Mouse (Mus musculus): ENCODE data around the gene Ppcs. TPM values are rescaled to one million over a fixed set of nuclear protein-coding genes. Genes with fewer than 3 reads are reported as not detected.

The Ppcs gene
- polyA plus RNA-seq, 1 experiment from 2014 or later, result 49.0 TPM

GRCm38 (mm10) chr4:119453128-119453527 lies 30.9 kb upstream of the Ppcs start:
- WGBS, result 70% methylated on average over 5 of the region's 5 CpGs
- H3K27me3 ChIP-seq (ENCODE audit: insufficient read depth, low read length), result no peaks in the 10 kb centered on the region
- no peak overlapping the region for H3K4me2 ChIP-seq (replicated peaks; ENCODE audit: low read depth, low read length)
- no peak overlapping the region for H3K27ac ChIP-seq (ENCODE audit: low read length)
- H3K9me3 ChIP-seq (ENCODE audit: low read length), result 0 out of 2 replicates have a peak, but pooled peaks cover 3% of the 10 kb centered on the region
- H3K36me3 ChIP-seq (ENCODE audit: insufficient read depth, low read length), result no peaks in the 10 kb centered on the region
- H3K9ac ChIP-seq (replicated peaks; ENCODE audit: low read length), result no peak overlapping the region
- no peak for ATAC-seq (ENCODE audit: low FRiP score, low TSS enrichment)
- H3K4me1 ChIP-seq (ENCODE audit: insufficient read depth, low read length), result 0 out of 2 replicates have a peak, but pooled peaks cover 3% of the 10 kb centered on the region
- no peak overlapping the region for H3K4me3 ChIP-seq (ENCODE audit: low read length)

GRCm38 (mm10) chr4:119450436-119450835 lies 28.2 kb upstream of the Ppcs start:
- Histone ChIP-seq H3K9ac (replicated peaks; ENCODE audit: low read length) (no peak overlapping the region), H3K27me3 (ENCODE audit: insufficient read depth, low read length) (no peaks in the 10 kb centered on the region), H3K27ac (ENCODE audit: low read length) (no peak overlapping the region), H3K9me3 (ENCODE audit: low read length) (0 out of 2 replicates have a peak, but pooled peaks cover 2% of the 10 kb centered on the region), H3K4me2 (replicated peaks; ENCODE audit: low read depth, low read length) (no peak overlapping the region), H3K36me3 (ENCODE audit: insufficient read depth, low read length) (no peaks in the 10 kb centered on the region), H3K4me1 (ENCODE audit: insufficient read depth, low read length) (0 out of 2 replicates have a peak, but pooled peaks cover 3% of the 10 kb centered on the region), H3K4me3 (ENCODE audit: low read length) (no peak overlapping the region)
- 53% methylated on average over 7 of the region's 7 CpGs for WGBS
- no peak for ATAC-seq (ENCODE audit: low FRiP score, low TSS enrichment)

- no peak overlapping the region for H3K4me2 ChIP-seq (replicated peaks; ENCODE audit: low read depth, low read length)
- WGBS, result 76% methylated on average over 3 of the region's 3 CpGs
- H3K27me3 ChIP-seq (ENCODE audit: insufficient read depth, low read length), result no peaks in the 10 kb centered on the region
- no peak overlapping the region for H3K4me3 ChIP-seq (ENCODE audit: low read length)
- no peak overlapping the region for H3K9ac ChIP-seq (replicated peaks; ENCODE audit: low read length)
- H3K4me1 ChIP-seq (ENCODE audit: insufficient read depth, low read length), result no peaks in the 10 kb centered on the region
- no peaks in the 10 kb centered on the region for H3K9me3 ChIP-seq (ENCODE audit: low read length)
- H3K36me3 ChIP-seq (ENCODE audit: insufficient read depth, low read length), result no peaks in the 10 kb centered on the region
- ATAC-seq (ENCODE audit: low FRiP score, low TSS enrichment), result no peak
- H3K27ac ChIP-seq (ENCODE audit: low read length), result no peak overlapping the region
Measured at GRCm38 (mm10) chr4:119447786-119448185, 25.6 kb upstream of the Ppcs start.

GRCm38 (mm10) chr4:119447261-119447660 lies 25.0 kb upstream of the Ppcs start:
- H3K4me3 ChIP-seq (ENCODE audit: low read length), result no peak overlapping the region
- no peak overlapping the region for H3K27ac ChIP-seq (ENCODE audit: low read length)
- H3K4me1 ChIP-seq (ENCODE audit: insufficient read depth, low read length), result 0 out of 2 replicates have a peak, but pooled peaks cover 4% of the 10 kb centered on the region
- no peaks in the 10 kb centered on the region for H3K9me3 ChIP-seq (ENCODE audit: low read length)
- WGBS, result 93% methylated on average over 6 of the region's 6 CpGs
- no peaks in the 10 kb centered on the region for H3K27me3 ChIP-seq (ENCODE audit: insufficient read depth, low read length)
- no peak overlapping the region for H3K9ac ChIP-seq (replicated peaks; ENCODE audit: low read length)
- no peak overlapping the region for H3K4me2 ChIP-seq (replicated peaks; ENCODE audit: low read depth, low read length)
- no peak for ATAC-seq (ENCODE audit: low FRiP score, low TSS enrichment)
- H3K36me3 ChIP-seq (ENCODE audit: insufficient read depth, low read length), result no peaks in the 10 kb centered on the region

- 0 out of 2 replicates have a peak, but pooled peaks cover 4% of the 10 kb centered on the region for H3K4me1 ChIP-seq (ENCODE audit: insufficient read depth, low read length)
- ATAC-seq (ENCODE audit: low FRiP score, low TSS enrichment), result peak; percentile 61
- 33% methylated on average over 6 of the region's 6 CpGs for WGBS
- no peaks in the 10 kb centered on the region for H3K9me3 ChIP-seq (ENCODE audit: low read length)
- no peaks in the 10 kb centered on the region for H3K36me3 ChIP-seq (ENCODE audit: insufficient read depth, low read length)
- no peak overlapping the region for H3K9ac ChIP-seq (replicated peaks; ENCODE audit: low read length)
- 0 out of 2 replicates have a peak overlapping the region, but pooled peaks have one; percentile 0 for H3K4me2 ChIP-seq (replicated peaks; ENCODE audit: low read depth, low read length)
- no peak overlapping the region for H3K4me3 ChIP-seq (ENCODE audit: low read length)
- no peaks in the 10 kb centered on the region for H3K27me3 ChIP-seq (ENCODE audit: insufficient read depth, low read length)
- H3K27ac ChIP-seq (ENCODE audit: low read length), result no peak overlapping the region
Measured at GRCm38 (mm10) chr4:119442539-119442938, 20.3 kb upstream of the Ppcs start.

- Histone ChIP-seq H3K9ac (replicated peaks; ENCODE audit: low read length) (no peak overlapping the region), H3K4me2 (replicated peaks; ENCODE audit: low read depth, low read length) (no peak overlapping the region), H3K9me3 (ENCODE audit: low read length) (no peaks in the 10 kb centered on the region), H3K27ac (ENCODE audit: low read length) (no peak overlapping the region), H3K4me1 (ENCODE audit: insufficient read depth, low read length) (0 out of 2 replicates have a peak, but pooled peaks cover 4% of the 10 kb centered on the region), H3K36me3 (ENCODE audit: insufficient read depth, low read length) (no peaks in the 10 kb centered on the region), H3K4me3 (ENCODE audit: low read length) (no peak overlapping the region), H3K27me3 (ENCODE audit: insufficient read depth, low read length) (no peaks in the 10 kb centered on the region)
- WGBS, result 88% methylated on average over 4 of the region's 4 CpGs
- no peak for ATAC-seq (ENCODE audit: low FRiP score, low TSS enrichment)
Measured at GRCm38 (mm10) chr4:119441836-119442235, 19.6 kb upstream of the Ppcs start.

GRCm38 (mm10) chr4:119437936-119438335 lies 15.7 kb upstream of the Ppcs start:
- 87% methylated on average over 2 of the region's 2 CpGs for WGBS
- ATAC-seq (ENCODE audit: low FRiP score, low TSS enrichment), result no peak

GRCm38 (mm10) chr4:119430678-119431077 lies 8.5 kb upstream of the Ppcs start:
- ATAC-seq (ENCODE audit: low FRiP score, low TSS enrichment), result no peak
- Histone ChIP-seq H3K36me3 (ENCODE audit: insufficient read depth, low read length) (no peaks in the 10 kb centered on the region), H3K4me1 (ENCODE audit: insufficient read depth, low read length) (no peaks in the 10 kb centered on the region), H3K9ac (replicated peaks; ENCODE audit: low read length) (no peak overlapping the region), H3K4me2 (replicated peaks; ENCODE audit: low read depth, low read length) (peak overlapping the region; percentile 18; the same call in 1 of the 2 replicates), H3K27ac (ENCODE audit: low read length) (no peak overlapping the region), H3K27me3 (ENCODE audit: insufficient read depth, low read length) (no peaks in the 10 kb centered on the region), H3K4me3 (ENCODE audit: low read length) (no peak overlapping the region), H3K9me3 (ENCODE audit: low read length) (no peaks in the 10 kb centered on the region; the same call in 1 of the 2 replicates)
- 25% methylated on average over 5 of the region's 5 CpGs for WGBS

More at GRCm38 (mm10) chr4:119437936-119438335, 15.7 kb upstream of the Ppcs start:
- Histone ChIP-seq H3K27ac (ENCODE audit: low read length) (no peak overlapping the region), H3K9me3 (ENCODE audit: low read length) (peaks cover 2% of the 10 kb centered on the region; the same call in 1 of the 2 replicates), H3K4me1 (ENCODE audit: insufficient read depth, low read length) (0 out of 2 replicates have a peak, but pooled peaks cover 4% of the 10 kb centered on the region), H3K9ac (replicated peaks; ENCODE audit: low read length) (no peak overlapping the region), H3K4me2 (replicated peaks; ENCODE audit: low read depth, low read length) (no peak overlapping the region), H3K27me3 (ENCODE audit: insufficient read depth, low read length) (no peaks in the 10 kb centered on the region), H3K36me3 (ENCODE audit: insufficient read depth, low read length) (no peaks in the 10 kb centered on the region), H3K4me3 (ENCODE audit: low read length) (no peak overlapping the region)

- Histone ChIP-seq H3K4me2 (replicated peaks; ENCODE audit: low read depth, low read length) (no peak overlapping the region), H3K4me1 (ENCODE audit: insufficient read depth, low read length) (peaks cover 9% of the 10 kb centered on the region; the same call in 1 of the 2 replicates), H3K9me3 (ENCODE audit: low read length) (no peaks in the 10 kb centered on the region), H3K9ac (replicated peaks; ENCODE audit: low read length) (no peak overlapping the region), H3K36me3 (ENCODE audit: insufficient read depth, low read length) (no peaks in the 10 kb centered on the region), H3K27ac (ENCODE audit: low read length) (no peak overlapping the region), H3K4me3 (ENCODE audit: low read length) (no peak overlapping the region), H3K27me3 (ENCODE audit: insufficient read depth, low read length) (no peaks in the 10 kb centered on the region)
- WGBS, result 61% methylated on average over 2 of the region's 2 CpGs
- ATAC-seq (ENCODE audit: low FRiP score, low TSS enrichment), result no peak
Measured at GRCm38 (mm10) chr4:119427680-119428079, 5.5 kb upstream of the Ppcs start.

GRCm38 (mm10) chr4:119425601-119426000 lies 3.4 kb upstream of the Ppcs start:
- H3K9ac ChIP-seq (replicated peaks; ENCODE audit: low read length), result no peak overlapping the region
- no peak overlapping the region for H3K27ac ChIP-seq (ENCODE audit: low read length)
- no peaks in the 10 kb centered on the region for H3K36me3 ChIP-seq (ENCODE audit: insufficient read depth, low read length)
- no peaks in the 10 kb centered on the region for H3K27me3 ChIP-seq (ENCODE audit: insufficient read depth, low read length)
- peaks cover 19% of the 10 kb centered on the region for H3K4me1 ChIP-seq (ENCODE audit: insufficient read depth, low read length)
- no peak for ATAC-seq (ENCODE audit: low FRiP score, low TSS enrichment)
- no peaks in the 10 kb centered on the region for H3K9me3 ChIP-seq (ENCODE audit: low read length)
- no peak overlapping the region for H3K4me2 ChIP-seq (replicated peaks; ENCODE audit: low read depth, low read length)
- H3K4me3 ChIP-seq (ENCODE audit: low read length), result no peak overlapping the region
- WGBS, result 33% methylated on average over 2 of the region's 2 CpGs
